Mouse (Mus musculus): ENCODE measurements around the gene Noxo1.
"Not testable (repeated sequence)": the region's sequence is repeated elsewhere in the genome, so short reads cannot be mapped to it uniquely, and the experiment has no call there.

The Noxo1 gene

GRCm38 (mm10) chr17:24696011-24696697 is at the start of gene Noxo1, which contains the start of gene Gfer:
Gene Noxo1, plus strand, starts transcription at chr17:24696234.
Gene Gfer, minus strand, starts transcription at chr17:24696156.
- peak; percentile 88 for DNase-seq (ENCODE audit: extremely low read depth, insufficient read length, low spot score)

GRCm38 (mm10) chr17:24646381-24646780 is 49.7 kb upstream of the Noxo1 start:
- no peak for DNase-seq (ENCODE audit: extremely low read depth, insufficient read length, low spot score)

GRCm38 (mm10) chr17:24647493-24647892 is 48.5 kb upstream of the Noxo1 start:
- no peak for DNase-seq (ENCODE audit: extremely low read depth, insufficient read length, low spot score)

- no peak for DNase-seq (ENCODE audit: extremely low read depth, insufficient read length, low spot score)
These were observed 47.2 kb upstream of the Noxo1 start for GRCm38 (mm10) chr17:24648731-24649377.

GRCm38 (mm10) chr17:24649581-24650069 is 46.4 kb upstream of the Noxo1 start:
- DNase-seq (ENCODE audit: extremely low read depth, insufficient read length, low spot score), result no peak

- DNase-seq (ENCODE audit: extremely low read depth, insufficient read length, low spot score), result no peak
These were observed 45.9 kb upstream of the Noxo1 start, which contains the start of gene Slc9a3r2 for GRCm38 (mm10) chr17:24650070-24650616. Gene Slc9a3r2, minus strand, starts transcription at chr17:24650327.

GRCm38 (mm10) chr17:24650766-24651165 is 45.3 kb upstream of the Noxo1 start:
- DNase-seq (ENCODE audit: extremely low read depth, insufficient read length, low spot score), result no peak

- no peak for DNase-seq (ENCODE audit: extremely low read depth, insufficient read length, low spot score)
These were observed 44.2 kb upstream of the Noxo1 start for GRCm38 (mm10) chr17:24651835-24652234.

- DNase-seq (ENCODE audit: extremely low read depth, insufficient read length, low spot score), result no peak
These were observed 41.9 kb upstream of the Noxo1 start for GRCm38 (mm10) chr17:24653967-24654710.

GRCm38 (mm10) chr17:24654969-24655368 is 41.1 kb upstream of the Noxo1 start:
- DNase-seq (ENCODE audit: extremely low read depth, insufficient read length, low spot score), result no peak

- DNase-seq (ENCODE audit: extremely low read depth, insufficient read length, low spot score), result no peak
These were observed 37.8 kb upstream of the Noxo1 start, which contains the start of gene Npw for GRCm38 (mm10) chr17:24658017-24658758. Gene Npw, minus strand, starts transcription at chr17:24658457.

- not testable (repeated sequence) for DNase-seq (ENCODE audit: extremely low read depth, insufficient read length, low spot score)
These were observed 29.0 kb upstream of the Noxo1 start for GRCm38 (mm10) chr17:24667011-24667410.

- no peak for DNase-seq (ENCODE audit: extremely low read depth, insufficient read length, low spot score)
These were observed 28.6 kb upstream of the Noxo1 start for GRCm38 (mm10) chr17:24667416-24667815.

- DNase-seq (ENCODE audit: extremely low read depth, insufficient read length, low spot score), result not testable (repeated sequence)
These were observed 26.9 kb upstream of the Noxo1 start for GRCm38 (mm10) chr17:24669214-24669544.

- DNase-seq (ENCODE audit: extremely low read depth, insufficient read length, low spot score), result peak; percentile 91
These were observed 26.3 kb upstream of the Noxo1 start, which contains the start of gene Zfp598 for GRCm38 (mm10) chr17:24669545-24670245. Gene Zfp598, plus strand, starts transcription at chr17:24669687.

GRCm38 (mm10) chr17:24670246-24670844 is 25.7 kb upstream of the Noxo1 start:
- no peak for DNase-seq (ENCODE audit: extremely low read depth, insufficient read length, low spot score)

- DNase-seq (ENCODE audit: extremely low read depth, insufficient read length, low spot score), result no peak
These were observed 24.7 kb upstream of the Noxo1 start for GRCm38 (mm10) chr17:24671346-24671745.

- DNase-seq (ENCODE audit: extremely low read depth, insufficient read length, low spot score), result peak; percentile 77
These were observed 23.9 kb upstream of the Noxo1 start for GRCm38 (mm10) chr17:24672141-24672540.

GRCm38 (mm10) chr17:24674277-24674676 is 21.8 kb upstream of the Noxo1 start:
- DNase-seq (ENCODE audit: extremely low read depth, insufficient read length, low spot score), result no peak
